Mouse (Mus musculus) small intestine, adult 2 months (tissue): Measurements from ENCODE around the gene AU015836.

Experiments
- CTCF ChIP-seq: fragments of 200-500 bp; IDR thresholded peaks from 2 replicates; pipeline ENCODE4 v1.5.1; 2012; ENCODE audit warnings: low read depth, mild to moderate bottlenecking, control low read depth, inconsistent platforms, low read length, moderate library complexity, mixed read lengths; ENCODE audit not compliant: insufficient replicate concordance, insufficient read length; ENCODE audit errors: extremely low read depth
- POLR2A ChIP-seq: fragments of 200-500 bp; IDR thresholded peaks from 2 replicates; pipeline ENCODE4 v1.6.1; 2012; ENCODE audit warnings: low read depth, mild to moderate bottlenecking, control low read depth, inconsistent platforms, low read length, moderate library complexity

GRCm38 (mm10) chrX:93956727-93957126 is 11.7 kb upstream of the AU015836 start:
- TF ChIP-seq POLR2A, result no peak
- no peak for TF ChIP-seq CTCF
